Mouse (Mus musculus): ENCODE measurements around the gene Trpv4.

DNA sequence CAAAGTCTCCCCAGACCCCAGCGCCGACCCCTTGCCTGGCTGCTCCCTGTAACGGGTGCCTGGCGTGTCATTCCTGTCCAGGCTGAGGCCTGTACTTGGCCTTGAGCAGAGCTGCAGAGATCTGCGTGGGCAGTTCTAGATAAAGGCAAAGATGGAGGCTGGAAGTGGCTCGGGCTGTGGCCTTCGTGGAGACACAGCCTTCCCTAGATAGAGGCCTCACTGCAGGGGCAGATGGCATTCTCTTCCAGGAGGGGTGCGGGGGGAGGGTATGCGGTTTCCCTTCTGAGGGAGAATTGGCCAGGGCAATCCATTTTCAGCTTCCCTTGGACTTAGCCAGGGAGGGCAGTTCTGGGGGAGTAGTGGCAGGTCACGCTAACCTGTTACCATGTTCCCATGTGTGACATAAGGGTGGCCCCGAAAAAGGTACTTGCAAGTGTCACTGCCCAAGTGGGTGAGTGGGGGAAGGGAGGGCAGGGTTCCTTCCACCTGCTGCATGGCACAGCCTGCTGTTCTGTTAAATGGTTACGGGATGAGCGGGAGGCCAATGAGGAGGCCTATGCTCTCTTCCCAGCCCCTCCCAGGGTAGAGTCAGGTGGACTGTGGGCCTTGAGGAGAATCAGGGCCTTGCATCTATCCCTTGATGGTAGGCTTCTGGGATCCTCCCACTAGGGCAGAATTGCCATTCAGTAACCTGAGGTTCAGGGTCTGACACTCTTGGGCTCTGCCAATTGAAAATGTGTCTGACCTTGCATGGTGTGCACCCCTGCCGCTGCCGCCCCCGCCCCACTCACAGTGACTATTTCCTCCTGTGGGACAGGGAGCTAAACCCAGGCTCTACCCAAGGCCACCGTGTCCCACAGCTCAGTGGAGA is 67.9 kb downstream of the Trpv4 start:
- no peak for TF ChIP-seq POLR2A (IDR thresholded peaks at IDR 0.05; ENCODE audit: low read depth, low read length)
- TF ChIP-seq CTCF (conservative IDR thresholded peaks at IDR 0.05; ENCODE audit: insufficient read depth, insufficient read length, low read depth, low read length): no peak

All from kidney, adult 2 months (tissue).